Mouse (Mus musculus) monocyte, adult 59 days (primary cell): ENCODE measurements around the gene Rab3d. TPM values are rescaled to one million over a fixed set of nuclear protein-coding genes. Genes with fewer than 3 reads are reported as not detected.

ENCODE experiments used
- total RNA-seq, 2 experiments: library from RNA; stranded (reverse); gene quantifications; one replicate each; pipeline ENCODE4 v1.2.4; 2023

Gene Rab3d
- 10 to 100 TPM; 24.6 to 30.4 TPM for total RNA-seq

DNA sequence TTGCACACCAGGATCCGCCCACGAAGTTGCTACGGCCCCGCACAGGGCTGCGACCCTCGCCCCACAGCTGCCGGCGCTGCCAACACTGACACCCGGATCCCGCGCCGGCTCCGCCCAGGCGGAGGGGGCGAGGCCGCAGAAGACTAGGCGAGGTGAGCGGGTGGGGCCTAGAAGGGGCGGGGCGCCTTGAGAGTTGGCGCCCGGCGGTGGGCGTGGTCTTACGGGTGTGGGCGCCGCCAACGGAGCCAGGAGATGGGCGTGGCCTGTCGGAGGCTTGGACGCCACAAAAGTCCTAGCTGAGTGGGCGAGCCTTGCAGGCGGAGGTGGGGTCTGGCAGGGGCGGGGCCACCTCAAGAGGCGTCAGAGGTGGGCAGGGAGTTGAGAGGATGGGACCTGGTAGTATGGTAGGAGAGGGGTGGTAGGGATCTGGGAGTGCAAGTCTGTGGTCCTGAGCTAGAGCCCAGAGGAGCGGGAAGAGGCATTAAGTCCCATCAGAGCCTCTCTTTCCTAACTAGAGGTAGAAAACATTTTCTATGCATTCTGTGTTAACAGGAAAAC is at the start of gene Rab3d:
Gene Rab3d, minus strand, starts transcription at position 158 of the 558 bp plus-strand sequence.

DNA sequence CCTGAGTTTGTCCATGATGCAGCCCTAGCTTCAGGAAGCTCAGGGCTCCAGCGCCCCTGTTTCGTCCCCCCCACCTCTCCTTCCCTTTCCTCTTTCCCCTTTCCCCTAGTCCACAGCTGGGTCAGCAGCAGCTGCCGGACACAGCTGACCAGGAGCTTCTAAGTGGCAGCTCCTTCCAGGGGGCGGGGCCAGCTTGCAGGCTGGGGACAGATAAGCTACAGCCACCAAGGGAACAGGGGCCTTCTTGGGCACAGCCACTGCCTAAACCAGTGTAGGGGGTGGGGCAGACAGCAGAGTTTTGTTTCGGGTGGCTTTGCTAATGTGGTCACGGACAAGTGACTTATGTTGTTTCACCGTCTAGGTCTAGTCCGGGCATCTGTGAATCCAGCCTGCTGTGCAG is 45.4 kb upstream of the Rab3d start, which contains the start of gene Epor:
Gene Epor, minus strand, starts transcription at position 90 of the 400 bp plus-strand sequence.

DNA sequence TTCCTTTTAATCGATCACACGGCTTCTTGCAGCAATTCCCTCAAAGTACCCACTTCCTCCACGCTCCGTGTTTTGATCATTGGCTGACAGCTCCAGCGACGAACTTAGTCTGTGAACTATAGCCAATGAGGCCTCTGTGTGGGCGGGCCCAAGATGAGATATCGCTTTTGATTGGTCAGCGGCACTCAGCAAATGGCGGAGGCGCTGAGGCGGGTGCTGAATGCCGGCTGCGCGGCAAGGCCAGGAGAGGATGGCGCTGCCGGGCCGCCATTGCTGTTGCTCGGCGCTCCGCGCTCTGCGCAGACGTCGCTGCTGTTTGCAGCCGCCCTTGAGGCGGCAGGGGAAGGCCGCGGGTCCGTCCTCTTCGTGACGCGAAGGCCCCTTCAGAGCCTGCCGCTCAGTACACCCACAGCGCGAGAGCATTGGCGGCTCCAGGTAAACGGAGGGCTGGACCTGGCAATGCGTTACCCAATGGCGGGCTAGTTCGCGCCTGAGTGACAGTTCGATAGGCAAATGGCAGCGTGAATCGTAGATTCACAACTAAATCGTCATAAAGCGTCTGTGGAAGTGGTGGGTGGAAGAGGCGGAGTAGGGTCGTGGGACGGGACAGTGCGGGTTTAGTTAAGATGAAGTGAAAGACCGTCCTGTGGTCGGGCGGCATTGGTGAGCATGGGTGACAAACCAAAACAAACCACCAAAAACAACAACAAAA is 37.7 kb upstream of the Rab3d start, which contains the start of gene Swsap1:
Gene Swsap1, plus strand, starts transcription at position 186 of the 712 bp plus-strand sequence.

DNA sequence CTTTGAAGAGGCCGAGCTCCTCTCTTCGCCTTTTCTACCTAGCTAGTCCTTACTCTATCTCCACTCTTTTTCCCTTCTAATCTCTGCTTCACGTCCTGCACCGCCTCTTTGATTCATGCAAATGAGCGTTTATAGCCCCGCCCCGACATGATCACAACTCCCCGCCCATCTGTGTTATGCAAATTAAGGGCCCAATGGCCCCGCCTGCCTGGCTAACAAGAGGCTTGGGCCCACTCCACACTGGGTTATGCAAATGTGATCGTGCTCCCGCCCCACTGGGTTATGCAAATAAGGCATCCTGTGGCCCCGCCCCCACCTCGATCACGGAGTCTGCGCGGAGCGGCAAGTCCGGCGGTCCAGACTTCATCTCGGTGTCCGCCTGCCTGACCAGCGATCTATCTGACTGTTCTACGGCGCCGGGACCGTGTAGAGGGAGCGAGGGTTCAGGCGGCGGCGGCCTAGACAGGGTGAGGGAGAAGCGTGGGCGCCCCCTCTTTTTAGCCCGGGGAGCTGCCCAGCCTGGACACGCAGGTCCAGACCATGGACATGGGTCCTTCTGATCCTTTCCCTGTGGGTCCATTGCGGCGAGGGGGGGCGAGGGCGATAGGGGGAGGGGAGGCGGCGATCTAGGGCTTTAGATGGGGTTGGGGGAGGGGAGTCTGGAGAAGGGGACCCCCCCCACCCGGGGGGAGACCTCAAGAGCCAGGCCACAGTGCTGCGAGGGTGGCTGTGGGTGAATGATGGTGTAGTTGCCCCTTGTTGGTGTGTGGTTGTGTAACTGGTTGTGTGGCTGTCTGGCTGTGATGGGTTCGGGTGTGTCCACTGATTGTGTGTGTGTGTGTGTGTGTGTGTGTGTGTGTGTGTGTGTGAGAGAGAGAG is 18.9 kb upstream of the Rab3d start, which contains the start of gene Plppr2:
Gene Plppr2, plus strand, starts transcription at position 342 of the 879 bp plus-strand sequence.

DNA sequence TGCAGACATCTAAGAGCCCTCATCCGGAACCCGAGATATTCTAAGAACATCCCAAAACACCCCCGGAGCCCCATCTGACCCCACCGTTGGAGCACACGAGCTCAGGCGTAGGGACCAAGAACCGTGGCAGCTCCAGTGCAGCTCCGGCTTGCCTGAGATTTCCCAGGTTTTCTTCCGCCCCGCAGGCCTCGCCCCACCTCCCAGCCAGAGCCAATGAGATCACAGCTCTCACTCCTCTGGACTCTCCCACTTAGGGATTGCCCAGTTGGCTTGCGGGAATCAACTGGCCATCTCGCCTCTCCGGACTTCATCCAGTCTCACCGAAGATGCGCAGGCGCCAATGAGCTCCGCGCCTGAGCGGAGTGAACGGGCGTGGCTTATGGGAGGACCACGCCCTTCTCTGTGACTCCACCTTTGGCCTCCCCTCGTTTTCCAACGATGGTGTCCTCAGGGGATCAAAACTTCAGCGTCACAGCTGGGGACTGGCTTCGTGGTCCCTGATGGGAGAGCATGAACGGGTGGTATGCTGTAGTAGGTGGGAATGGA is 9.3 kb upstream of the Rab3d start, which contains the start of the genes Ccdc159 and Tmem205:
Gene Ccdc159, plus strand, starts transcription at position 264 of the 546 bp plus-strand sequence.
Gene Tmem205, minus strand, starts transcription at position 349 of the 546 bp plus-strand sequence.

Other genes starting within 250 kb of the Rab3d start
- 100 to 1,000 TPM; 231 to 278 TPM for gene Ldlr, start 194.7 kb downstream of the Rab3d start, total RNA-seq
- under 1 TPM; 0.71 to 0.94 TPM for gene Spc24, start 157.9 kb downstream of the Rab3d start, total RNA-seq
- gene Kank2, start 119.4 kb downstream of the Rab3d start, total RNA-seq, result 1 to 10 TPM in 1 of 2 experiments, under 1 TPM in 1; 0.84 to 1.2 TPM
- gene Angptl8, start 82.7 kb downstream of the Rab3d start, total RNA-seq, result not detected
- 1 to 10 TPM; 4.2 to 4.6 TPM for gene Dock6, start 65.6 kb downstream of the Rab3d start, total RNA-seq
- gene Ccdc159, start 9.3 kb upstream of the Rab3d start, total RNA-seq, result 1 to 10 TPM in 1 of 2 experiments, not detected in 1; 1.2 TPM
- 10 to 100 TPM; 12.4 to 14.3 TPM for gene Tmem205, start 9.4 kb upstream of the Rab3d start, total RNA-seq
- 1 to 10 TPM; 1.1 to 1.2 TPM for gene Plppr2, start 18.8 kb upstream of the Rab3d start, total RNA-seq
- gene Swsap1, start 37.6 kb upstream of the Rab3d start, total RNA-seq, result 1 to 10 TPM; 6.1 to 6.2 TPM
- 1 to 10 TPM; 5.6 to 6.4 TPM for gene Epor, start 45.3 kb upstream of the Rab3d start, total RNA-seq
- 1 to 10 TPM; 1.7 to 1.9 TPM for gene Rgl3, start 71.3 kb upstream of the Rab3d start, total RNA-seq
- under 1 TPM in 1 of 2 experiments, not detected in 1; 0.24 TPM for gene Ccdc151, start 84.4 kb upstream of the Rab3d start, total RNA-seq
- 10 to 100 TPM; 86.0 to 88.5 TPM for gene Prkcsh, start 84.6 kb upstream of the Rab3d start, total RNA-seq
- gene Elavl3, start 133.8 kb upstream of the Rab3d start, total RNA-seq, result under 1 TPM in 1 of 2 experiments, not detected in 1; 0.21 TPM
- gene Gm49318, start 153.1 kb upstream of the Rab3d start, total RNA-seq, result not detected
- 10 to 100 TPM; 19.4 to 21.3 TPM for gene Zfp653, start 153.2 kb upstream of the Rab3d start, total RNA-seq
- gene Ecsit, start 167.2 kb upstream of the Rab3d start, total RNA-seq, result 10 to 100 TPM; 14.3 to 16.8 TPM
- not detected for gene Cnn1, start 181.0 kb upstream of the Rab3d start, total RNA-seq
- 10 to 100 TPM; 35.2 to 40.3 TPM for gene Elof1, start 199.0 kb upstream of the Rab3d start, total RNA-seq
- gene Acp5, start 217.5 kb upstream of the Rab3d start, total RNA-seq, result 100 to 1,000 TPM; 153 to 160 TPM
- 10 to 100 TPM; 14.0 to 19.2 TPM for gene Pigyl, start 238.7 kb upstream of the Rab3d start, total RNA-seq